Mouse (Mus musculus): Measurements from ENCODE around the gene Gucy2g. TPM values are rescaled to one million over a fixed set of nuclear protein-coding genes. Genes with fewer than 3 reads are reported as not detected.

The Gucy2g gene
- polyA plus RNA-seq (2015; fragmentation: Nextera tagmentation; extraction: Ambion mirVana): 0.04 and 0.06 TPM in 2 replicates

DNA sequence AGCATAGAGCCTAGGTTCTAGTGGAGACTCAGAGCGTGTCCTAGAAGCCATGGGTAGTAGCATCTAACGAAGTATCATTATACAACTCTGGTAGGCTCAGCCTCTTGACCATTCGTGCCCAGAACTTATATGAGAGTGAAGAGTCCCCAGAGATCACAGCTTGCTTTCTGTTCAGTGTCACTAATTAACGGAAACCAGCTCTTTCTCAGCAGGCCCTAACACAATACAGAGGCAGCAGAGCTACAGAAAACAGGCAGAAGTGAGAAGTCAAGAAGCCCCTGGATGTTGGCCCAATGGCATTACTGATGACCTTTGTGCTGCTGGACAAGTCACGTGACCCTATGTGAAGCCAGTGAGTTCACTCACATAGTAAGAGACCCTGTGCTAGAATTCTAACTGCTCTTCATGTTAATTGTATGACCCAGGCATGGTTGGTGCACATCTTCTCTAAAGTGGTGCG is at the start of gene Gucy2g:
TSS of gene Gucy2g (minus strand) at position 51 of the 460 bp plus-strand sequence.
- Histone ChIP-seq H3K4me1 (ENCODE audit: control insufficient read depth, insufficient read depth, low read length) (peaks cover 8% of the 10 kb centered on the region), H3K9ac (ENCODE audit: low read depth, low read length) (no peak within 1 kb of the TSS), H3K27ac (ENCODE audit: low read length) (no peak within 1 kb of the TSS), H3K4me2 (ENCODE audit: low read depth, low read length) (no peak within 1 kb of the TSS), H3K27me3 (replicated peaks; ENCODE audit: control insufficient read depth, insufficient read depth, low read length) (no peaks in the 10 kb centered on the region), H3K4me3 (ENCODE audit: low read length) (no peak within 1 kb of the TSS), H3K9me3 (ENCODE audit: control insufficient read depth, low read length) (no peaks in the 10 kb centered on the region), H3K36me3 (ENCODE audit: control insufficient read depth, insufficient read depth, low read length) (no peaks in the 10 kb centered on the region)
- WGBS: 81% methylated on average over 6 of the region's 6 CpGs
- ATAC-seq: no peak

GRCm38 (mm10) chr19:55288974-55289373 is 47.9 kb upstream of the Gucy2g start:
- no peak for ATAC-seq
- no peak overlapping the region for H3K4me3 ChIP-seq (ENCODE audit: low read length)
- no peaks in the 10 kb centered on the region for H3K9me3 ChIP-seq (ENCODE audit: control insufficient read depth, low read length)
- no peak overlapping the region for H3K27ac ChIP-seq (ENCODE audit: low read length)
- H3K27me3 ChIP-seq (replicated peaks; ENCODE audit: control insufficient read depth, insufficient read depth, low read length): no peaks in the 10 kb centered on the region
- H3K36me3 ChIP-seq (ENCODE audit: control insufficient read depth, insufficient read depth, low read length): peaks cover 6% of the 10 kb centered on the region; the same call in 1 of the 2 replicates
- H3K4me2 ChIP-seq (ENCODE audit: low read depth, low read length): no peak overlapping the region
- no peak overlapping the region for H3K9ac ChIP-seq (ENCODE audit: low read depth, low read length)
- H3K4me1 ChIP-seq (ENCODE audit: control insufficient read depth, insufficient read depth, low read length): no peaks in the 10 kb centered on the region

- no peak overlapping the region for H3K4me2 ChIP-seq (ENCODE audit: low read depth, low read length)
- WGBS: 91% methylated on average over 4 of the region's 4 CpGs
- H3K9me3 ChIP-seq (ENCODE audit: control insufficient read depth, low read length): no peaks in the 10 kb centered on the region
- H3K9ac ChIP-seq (ENCODE audit: low read depth, low read length): no peak overlapping the region
- no peak overlapping the region for H3K27ac ChIP-seq (ENCODE audit: low read length)
- H3K27me3 ChIP-seq (replicated peaks; ENCODE audit: control insufficient read depth, insufficient read depth, low read length): no peaks in the 10 kb centered on the region
- H3K4me3 ChIP-seq (ENCODE audit: low read length): no peak overlapping the region
- peaks cover 17% of the 10 kb centered on the region; the same call in 1 of the 2 replicates for H3K36me3 ChIP-seq (ENCODE audit: control insufficient read depth, insufficient read depth, low read length)
- no peak for ATAC-seq
- no peaks in the 10 kb centered on the region for H3K4me1 ChIP-seq (ENCODE audit: control insufficient read depth, insufficient read depth, low read length)
Measured at GRCm38 (mm10) chr19:55286034-55286433, 45.0 kb upstream of the Gucy2g start.

- Histone ChIP-seq H3K27ac (ENCODE audit: low read length) (no peak overlapping the region), H3K4me3 (ENCODE audit: low read length) (no peak overlapping the region), H3K9ac (ENCODE audit: low read depth, low read length) (no peak overlapping the region), H3K36me3 (ENCODE audit: control insufficient read depth, insufficient read depth, low read length) (peaks cover 17% of the 10 kb centered on the region; the same call in 1 of the 2 replicates), H3K9me3 (ENCODE audit: control insufficient read depth, low read length) (no peaks in the 10 kb centered on the region), H3K4me1 (ENCODE audit: control insufficient read depth, insufficient read depth, low read length) (no peaks in the 10 kb centered on the region), H3K4me2 (ENCODE audit: low read depth, low read length) (no peak overlapping the region), H3K27me3 (replicated peaks; ENCODE audit: control insufficient read depth, insufficient read depth, low read length) (no peaks in the 10 kb centered on the region)
- 91% methylated on average over 4 of the region's 4 CpGs for WGBS
- peak; percentile 70; the same call in 1 of the 2 replicates for ATAC-seq
Measured at GRCm38 (mm10) chr19:55284093-55284492, 43.1 kb upstream of the Gucy2g start.

DNA sequence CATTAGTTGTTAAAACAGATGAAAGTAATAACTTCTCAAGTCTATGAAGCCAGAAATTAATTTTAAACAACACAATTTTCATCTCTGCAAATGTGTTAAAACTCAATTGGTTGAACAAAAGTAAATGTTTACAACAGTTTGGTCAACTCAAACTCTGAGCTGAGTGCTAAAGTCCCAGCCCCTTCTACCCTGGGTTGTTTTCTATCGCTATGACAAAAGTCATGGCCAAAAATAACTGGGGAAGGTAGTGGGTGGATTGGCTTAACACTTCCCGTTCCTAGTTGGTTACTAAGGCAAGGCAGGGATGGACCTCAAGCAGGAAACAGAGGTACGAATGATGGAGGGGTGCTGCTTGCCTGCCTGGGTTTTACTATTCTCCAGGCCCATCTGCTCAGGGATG is 35.7 kb upstream of the Gucy2g start:
- no peak for ATAC-seq
- peaks cover 7% of the 10 kb centered on the region for H3K36me3 ChIP-seq (ENCODE audit: control insufficient read depth, insufficient read depth, low read length)
- 81% methylated on average over 3 of the region's 3 CpGs for WGBS
- H3K9me3 ChIP-seq (ENCODE audit: control insufficient read depth, low read length): no peaks in the 10 kb centered on the region
- no peak overlapping the region for H3K27ac ChIP-seq (ENCODE audit: low read length)
- H3K9ac ChIP-seq (ENCODE audit: low read depth, low read length): no peak overlapping the region
- no peaks in the 10 kb centered on the region for H3K27me3 ChIP-seq (replicated peaks; ENCODE audit: control insufficient read depth, insufficient read depth, low read length)
- no peaks in the 10 kb centered on the region for H3K4me1 ChIP-seq (ENCODE audit: control insufficient read depth, insufficient read depth, low read length)
- no peak overlapping the region for H3K4me3 ChIP-seq (ENCODE audit: low read length)
- H3K4me2 ChIP-seq (ENCODE audit: low read depth, low read length): no peak overlapping the region

- peaks cover under 1% of the 10 kb centered on the region; the same call in 1 of the 2 replicates for H3K36me3 ChIP-seq (ENCODE audit: control insufficient read depth, insufficient read depth, low read length)
- H3K4me2 ChIP-seq (ENCODE audit: low read depth, low read length): no peak overlapping the region
- H3K4me3 ChIP-seq (ENCODE audit: low read length): no peak overlapping the region
- H3K9me3 ChIP-seq (ENCODE audit: control insufficient read depth, low read length): no peaks in the 10 kb centered on the region
- no peaks in the 10 kb centered on the region for H3K27me3 ChIP-seq (replicated peaks; ENCODE audit: control insufficient read depth, insufficient read depth, low read length)
- no peak for ATAC-seq
- H3K4me1 ChIP-seq (ENCODE audit: control insufficient read depth, insufficient read depth, low read length): peaks cover 5% of the 10 kb centered on the region
- H3K27ac ChIP-seq (ENCODE audit: low read length): no peak overlapping the region
- whole genome bisulfite sequencing: 83% methylated on average over 4 of the region's 4 CpGs
- H3K9ac ChIP-seq (ENCODE audit: low read depth, low read length): no peak overlapping the region
Measured at GRCm38 (mm10) chr19:55276100-55276499, 35.1 kb upstream of the Gucy2g start.

- no peak overlapping the region for H3K4me3 ChIP-seq (ENCODE audit: low read length)
- peaks cover 18% of the 10 kb centered on the region for H3K4me1 ChIP-seq (ENCODE audit: control insufficient read depth, insufficient read depth, low read length)
- H3K4me2 ChIP-seq (ENCODE audit: low read depth, low read length): no peak overlapping the region
- H3K27me3 ChIP-seq (replicated peaks; ENCODE audit: control insufficient read depth, insufficient read depth, low read length): no peaks in the 10 kb centered on the region
- peaks cover 4% of the 10 kb centered on the region; the same call in 1 of the 2 replicates for H3K36me3 ChIP-seq (ENCODE audit: control insufficient read depth, insufficient read depth, low read length)
- H3K9ac ChIP-seq (ENCODE audit: low read depth, low read length): no peak overlapping the region
- no peaks in the 10 kb centered on the region for H3K9me3 ChIP-seq (ENCODE audit: control insufficient read depth, low read length)
- WGBS: 68% methylated on average over 6 of the region's 6 CpGs
- ATAC-seq: no peak
- no peak overlapping the region for H3K27ac ChIP-seq (ENCODE audit: low read length)
Measured at GRCm38 (mm10) chr19:55273340-55273739, 32.3 kb upstream of the Gucy2g start.

- Histone ChIP-seq H3K27ac (ENCODE audit: low read length) (peak overlapping the region; percentile 57), H3K27me3 (replicated peaks; ENCODE audit: control insufficient read depth, insufficient read depth, low read length) (no peaks in the 10 kb centered on the region), H3K4me3 (ENCODE audit: low read length) (no peak overlapping the region), H3K9me3 (ENCODE audit: control insufficient read depth, low read length) (no peaks in the 10 kb centered on the region), H3K36me3 (ENCODE audit: control insufficient read depth, insufficient read depth, low read length) (peaks cover 4% of the 10 kb centered on the region; the same call in 1 of the 2 replicates), H3K4me1 (ENCODE audit: control insufficient read depth, insufficient read depth, low read length) (peaks cover 33% of the 10 kb centered on the region), H3K4me2 (ENCODE audit: low read depth, low read length) (no peak overlapping the region), H3K9ac (ENCODE audit: low read depth, low read length) (no peak overlapping the region)
- WGBS: 31% methylated on average over 3 of the region's 3 CpGs
- ATAC-seq: peak; percentile 69
Measured at GRCm38 (mm10) chr19:55271448-55271847, 30.4 kb upstream of the Gucy2g start.

GRCm38 (mm10) chr19:55269051-55269450 is 28.0 kb upstream of the Gucy2g start:
- Histone ChIP-seq H3K27me3 (replicated peaks; ENCODE audit: control insufficient read depth, insufficient read depth, low read length) (no peaks in the 10 kb centered on the region), H3K4me2 (ENCODE audit: low read depth, low read length) (no peak overlapping the region), H3K36me3 (ENCODE audit: control insufficient read depth, insufficient read depth, low read length) (peaks cover 4% of the 10 kb centered on the region; the same call in 1 of the 2 replicates), H3K4me1 (ENCODE audit: control insufficient read depth, insufficient read depth, low read length) (peaks cover 38% of the 10 kb centered on the region), H3K9ac (ENCODE audit: low read depth, low read length) (no peak overlapping the region), H3K27ac (ENCODE audit: low read length) (peak overlapping the region; percentile 58), H3K9me3 (ENCODE audit: control insufficient read depth, low read length) (no peaks in the 10 kb centered on the region), H3K4me3 (ENCODE audit: low read length) (no peak overlapping the region)
- ATAC-seq: no peak
- 86% methylated on average over 5 of the region's 5 CpGs for WGBS

- H3K27ac ChIP-seq (ENCODE audit: low read length): peak overlapping the region; percentile 58
- H3K9ac ChIP-seq (ENCODE audit: low read depth, low read length): no peak overlapping the region
- no peaks in the 10 kb centered on the region for H3K27me3 ChIP-seq (replicated peaks; ENCODE audit: control insufficient read depth, insufficient read depth, low read length)
- H3K4me1 ChIP-seq (ENCODE audit: control insufficient read depth, insufficient read depth, low read length): peaks cover 38% of the 10 kb centered on the region
- ATAC-seq: peak; percentile 92
- peaks cover 4% of the 10 kb centered on the region; the same call in 1 of the 2 replicates for H3K36me3 ChIP-seq (ENCODE audit: control insufficient read depth, insufficient read depth, low read length)
- H3K4me3 ChIP-seq (ENCODE audit: low read length): no peak overlapping the region
- H3K4me2 ChIP-seq (ENCODE audit: low read depth, low read length): no peak overlapping the region
- H3K9me3 ChIP-seq (ENCODE audit: control insufficient read depth, low read length): no peaks in the 10 kb centered on the region
- 49% methylated on average over 3 of the region's 3 CpGs for WGBS
Measured at GRCm38 (mm10) chr19:55268150-55268549, 27.1 kb upstream of the Gucy2g start.
